Mouse (Mus musculus): ENCODE data around the gene Vmn1r215. TPM values are rescaled to one million over a fixed set of nuclear protein-coding genes. Genes with fewer than 3 reads are reported as not detected.
"Not testable (repeated sequence)": the region's sequence is repeated elsewhere in the genome, so short reads cannot be mapped to it uniquely, and the experiment has no call there.

Vmn1r215 gene
- not detected for total RNA-seq (2021)

- intact Hi-C loops (cut with DNase I), result no loop called here
- no peak for DNase-seq (ENCODE audit: low spot score in 2 of 2)
These were observed at the start of gene Vmn1r215 for GRCm38 (mm10) chr13:23067725-23068124. TSS of gene Vmn1r215 (plus strand) at chr13:23068025.

DNA sequence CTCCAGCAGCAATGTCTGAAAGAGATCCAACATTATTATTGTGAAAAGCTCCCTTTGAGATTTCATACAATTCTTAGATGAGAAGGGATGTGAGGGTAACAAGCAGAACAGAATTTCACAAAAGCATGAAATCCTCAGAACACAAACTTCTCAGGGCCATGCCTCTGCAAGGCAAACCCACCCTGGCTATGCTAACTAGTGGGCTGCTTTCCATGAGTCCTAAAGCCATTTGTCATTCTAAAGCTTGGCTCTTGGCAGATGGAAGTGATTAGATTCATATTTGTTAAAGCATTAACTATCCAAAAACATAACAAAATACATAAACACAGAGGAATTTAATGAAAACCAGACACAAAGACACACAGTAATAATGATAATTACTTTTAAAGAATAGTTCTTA is 49.7 kb upstream of the Vmn1r215 start:
- no peak for DNase-seq (ENCODE audit: low spot score in 2 of 2)
- intact Hi-C loops (cut with DNase I), result no loop called here

- intact Hi-C loops (cut with DNase I), result no loop called here
- DNase-seq (ENCODE audit: low spot score in 2 of 2), result no peak
These were observed 43.0 kb upstream of the Vmn1r215 start for GRCm38 (mm10) chr13:23024812-23025211.

DNA sequence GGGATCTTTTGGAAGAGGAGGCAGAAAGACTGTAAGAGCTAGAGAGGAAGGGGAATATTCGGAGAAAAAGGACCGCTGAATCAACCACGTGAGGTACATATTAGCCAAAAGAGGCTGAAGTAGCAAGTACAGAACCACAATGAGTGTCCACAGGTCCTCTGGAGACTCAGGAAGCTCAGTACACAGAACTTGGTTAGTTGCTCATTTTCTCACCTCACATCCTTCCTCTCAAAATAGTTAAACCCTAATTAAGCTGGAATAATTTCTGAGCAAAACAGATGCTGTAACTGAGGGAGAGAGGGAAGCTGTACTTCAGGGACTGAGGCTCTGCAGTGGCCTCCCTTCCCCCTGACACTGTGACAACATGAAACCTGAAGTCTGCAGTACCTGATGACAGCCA is 37.7 kb upstream of the Vmn1r215 start, which contains the start of gene Vmn1r214:
TSS of gene Vmn1r214 (plus strand) at position 301 of the 400 bp plus-strand sequence.
- intact Hi-C loops (cut with DNase I), result no loop called here

DNA sequence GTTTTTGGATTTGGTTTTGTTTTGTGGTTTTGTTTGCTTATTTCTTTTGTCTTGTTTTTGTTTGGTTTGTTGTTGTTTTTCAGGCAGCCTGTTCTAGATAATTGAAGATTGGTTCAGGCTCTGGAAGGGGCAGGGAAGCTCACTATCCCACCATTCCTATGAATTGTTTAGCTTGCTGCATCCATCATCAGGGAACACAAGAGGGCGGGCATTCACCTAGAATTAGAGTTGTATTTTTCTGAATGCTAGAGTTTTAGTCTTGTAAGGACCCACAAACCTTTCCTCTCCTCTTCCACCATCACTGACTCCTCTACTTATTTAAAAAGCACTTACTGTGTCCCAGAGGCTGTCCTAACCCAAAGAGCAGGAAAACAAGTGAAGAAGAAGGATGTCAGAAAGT is 10.0 kb upstream of the Vmn1r215 start:
- intact Hi-C loops (cut with DNase I), result loop anchor here (10.0 kb wide), 1 partner anchor 347 kb away; no protein-coding TSS in a partner anchor
- DNase-seq (ENCODE audit: low spot score in 2 of 2), result peak in 1 of 2 experiments; percentile 11

More for the DNA sequence above, 37.7 kb upstream of the Vmn1r215 start, which contains the start of gene Vmn1r214:
- no peak for DNase-seq (ENCODE audit: low spot score in 2 of 2)

DNA sequence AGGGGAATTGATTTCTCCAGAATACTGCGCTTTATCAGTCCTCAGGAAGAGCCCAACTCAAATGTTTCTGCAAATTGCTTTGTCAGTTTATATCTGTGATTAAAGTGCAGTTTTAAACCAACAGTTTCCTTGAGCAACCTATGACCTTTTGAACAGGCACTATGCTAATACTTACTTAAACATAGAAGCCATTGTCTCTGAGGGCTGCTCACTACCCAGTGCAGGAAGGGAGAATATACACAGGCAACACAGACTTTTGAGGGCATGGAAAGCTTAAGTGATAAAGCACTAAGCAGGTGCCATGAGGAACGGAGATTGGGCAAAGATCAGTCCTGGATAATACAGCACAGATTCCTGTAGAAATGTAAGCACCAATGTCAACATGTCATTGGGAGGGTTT is 1.5 kb downstream of the Vmn1r215 start:
- intact Hi-C loops (cut with DNase I), result no loop called here
- no peak for DNase-seq (ENCODE audit: low spot score in 2 of 2)

DNA sequence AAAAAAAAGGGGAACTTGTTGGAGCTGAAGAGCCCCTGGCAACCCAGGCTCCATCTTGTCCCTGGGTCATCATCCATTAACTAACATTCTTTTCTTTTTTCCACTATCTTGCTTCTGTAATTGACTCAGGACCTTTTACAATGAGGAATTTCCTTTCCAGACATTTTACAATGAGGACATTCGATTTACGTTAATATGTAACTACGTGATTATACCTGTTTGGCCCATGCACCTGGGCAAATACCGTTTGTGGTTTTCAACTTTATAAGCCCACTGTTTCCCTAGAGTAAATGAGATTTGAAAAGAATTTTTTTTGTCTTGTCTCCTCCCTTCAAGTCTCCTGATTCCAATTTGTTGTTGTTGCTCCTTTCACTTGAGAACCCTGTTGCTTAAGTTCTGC is 26.6 kb downstream of the Vmn1r215 start:
- DNase-seq (ENCODE audit: low spot score in 2 of 2), result no peak
- intact Hi-C loops (cut with DNase I), result no loop called here

DNA sequence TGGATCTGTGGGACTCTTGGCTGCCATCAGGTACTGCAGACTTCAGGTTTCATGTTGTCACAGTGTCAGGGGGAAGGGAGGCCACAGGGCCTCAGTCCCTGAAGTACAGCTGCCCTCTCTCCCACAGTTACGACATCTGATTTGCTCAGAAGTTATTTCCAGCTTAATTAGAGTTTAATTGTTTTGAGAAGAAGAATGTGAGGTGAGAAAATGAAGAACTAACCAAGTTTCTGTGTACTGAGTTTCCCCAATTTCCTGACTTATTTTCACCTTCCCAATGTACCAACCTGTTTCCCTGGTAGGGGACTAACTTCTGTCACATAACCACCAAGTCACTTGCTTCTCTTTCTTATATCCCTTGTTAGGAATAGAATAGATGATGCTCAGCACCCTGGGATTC is 50.3 kb downstream of the Vmn1r215 start, which contains the start of gene Vmn1r217:
TSS of gene Vmn1r217 (minus strand) at position 101 of the 400 bp plus-strand sequence.
- intact Hi-C loops (cut with DNase I); DNase-seq (ENCODE audit: low spot score in 2 of 2): not testable (repeated sequence)

- DNase-seq (ENCODE audit: low spot score in 2 of 2), result no peak
- intact Hi-C loops (cut with DNase I), result no loop called here
These were observed 52.8 kb downstream of the Vmn1r215 start for GRCm38 (mm10) chr13:23120611-23121010.

Other genes starting within 250 kb of the Vmn1r215 start
- gene Vmn1r210, start 236.7 kb upstream of the Vmn1r215 start, total RNA-seq (2021), result not detected
- not detected for gene Vmn1r211, start 210.5 kb upstream of the Vmn1r215 start, total RNA-seq (2021)
- gene Vmn1r212, start 183.8 kb upstream of the Vmn1r215 start, total RNA-seq (2021), result not detected
- gene Vmn1r213, start 60.4 kb upstream of the Vmn1r215 start, total RNA-seq (2021), result not detected
- not detected for gene Vmn1r214, start 37.6 kb upstream of the Vmn1r215 start, total RNA-seq (2021)
- gene Vmn1r217, start 50.2 kb downstream of the Vmn1r215 start, total RNA-seq (2021), result not detected
- not detected for gene Vmn1r218, start 65.1 kb downstream of the Vmn1r215 start, total RNA-seq (2021)
- gene Vmn1r219, start 91.3 kb downstream of the Vmn1r215 start, total RNA-seq (2021), result not detected
- gene Vmn1r220, start 120.0 kb downstream of the Vmn1r215 start, total RNA-seq (2021), result not detected
- not detected for gene Vmn1r221, start 146.1 kb downstream of the Vmn1r215 start, total RNA-seq (2021)
- gene Vmn1r222, start 167.9 kb downstream of the Vmn1r215 start, total RNA-seq (2021), result not detected
- not detected for gene Vmn1r223, start 179.1 kb downstream of the Vmn1r215 start, total RNA-seq (2021)